Mouse (Mus musculus) small intestine, adult 2 months (tissue): Measurements from ENCODE around the gene Sptb. TPM values are rescaled to one million over a fixed set of nuclear protein-coding genes. Genes with fewer than 3 reads are reported as not detected.

Experiments
- H3K27ac ChIP-seq: fragments of 200-500 bp; 2 replicates; pipeline ENCODE4 v1.5.1; 2012; ENCODE audit warnings: low read depth, low read length, control low read depth, inconsistent platforms; ENCODE audit not compliant: insufficient read depth
- H3K27me3 ChIP-seq: fragments of 200-500 bp; 2 replicates; pipeline ENCODE4 v1.6.1; 2012; ENCODE audit warnings: mild to moderate bottlenecking, moderate library complexity, low read length, inconsistent platforms; ENCODE audit not compliant: control insufficient read depth, insufficient read depth
- H3K36me3 ChIP-seq: fragments of 200-500 bp; 2 replicates; pipeline ENCODE4 v1.6.1; 2012; ENCODE audit warnings: mild to moderate bottlenecking, low read length, control low read depth, inconsistent platforms; ENCODE audit not compliant: control insufficient read depth, insufficient read depth
- H3K4me1 ChIP-seq: fragments of 200-500 bp; 2 replicates; pipeline ENCODE4 v1.6.1; 2012; ENCODE audit warnings: low read length, inconsistent platforms, mixed read lengths; ENCODE audit not compliant: control insufficient read depth, insufficient read depth, insufficient read length
- H3K4me3 ChIP-seq: fragments of 200-500 bp; 2 replicates; pipeline ENCODE4 v1.5.1; 2012; ENCODE audit warnings: low read depth, mild to moderate bottlenecking, control low read depth, inconsistent platforms, low read length, moderate library complexity
- CTCF ChIP-seq: fragments of 200-500 bp; IDR thresholded peaks from 2 replicates; pipeline ENCODE4 v1.5.1; 2012; ENCODE audit warnings: low read depth, mild to moderate bottlenecking, control low read depth, inconsistent platforms, low read length, moderate library complexity, mixed read lengths; ENCODE audit not compliant: insufficient replicate concordance, insufficient read length; ENCODE audit errors: extremely low read depth
- POLR2A ChIP-seq: fragments of 200-500 bp; IDR thresholded peaks from 2 replicates; pipeline ENCODE4 v1.6.1; 2012; ENCODE audit warnings: low read depth, mild to moderate bottlenecking, control low read depth, inconsistent platforms, low read length, moderate library complexity
- WGBS: fragments of 180-500 bp; shearing (Covaris S2); methylation state at CpG from one replicate; pipeline ENCODE4 v1.1.7; 2018; 5-methylcytosine and 5-hydroxymethylcytosine counted together
- polyA plus RNA-seq: library from polyadenylated mRNA; depleted of rRNA; stranded (reverse); fragments of >200 nt; gene quantifications from 2 replicates; pipeline ENCODE4 v1.2.3, GENCODE M21; 2012

The Sptb gene
- polyA plus RNA-seq, 1 experiment, result 0.60 TPM

GRCm38 (mm10) chr12:76593839-76594322 lies 116.5 kb downstream of the Sptb start:
- Histone ChIP-seq H3K4me3 (no peak overlapping the region), H3K36me3 (no peaks in the 10 kb centered on the region), H3K27me3 (no peaks in the 10 kb centered on the region), H3K4me1 (peaks cover 11% of the 10 kb centered on the region), H3K27ac (peak overlapping the region; percentile 15; the same call in 1 of the 2 replicates)
- TF ChIP-seq POLR2A, result no peak
- TF ChIP-seq CTCF, result no peak
- WGBS, result 5% methylated on average over 7 of the region's 7 CpGs

- H3K4me3 ChIP-seq, result no peak overlapping the region
- H3K27ac ChIP-seq, result no peak overlapping the region
- TF ChIP-seq CTCF, result no peak
- 81% methylated on average over 6 of the region's 6 CpGs for WGBS
- H3K36me3 ChIP-seq, result no peaks in the 10 kb centered on the region
- H3K4me1 ChIP-seq, result peaks cover 9% of the 10 kb centered on the region
- no peaks in the 10 kb centered on the region for H3K27me3 ChIP-seq
Measured at GRCm38 (mm10) chr12:76593254-76593653, 117.1 kb downstream of the Sptb start.

DNA sequence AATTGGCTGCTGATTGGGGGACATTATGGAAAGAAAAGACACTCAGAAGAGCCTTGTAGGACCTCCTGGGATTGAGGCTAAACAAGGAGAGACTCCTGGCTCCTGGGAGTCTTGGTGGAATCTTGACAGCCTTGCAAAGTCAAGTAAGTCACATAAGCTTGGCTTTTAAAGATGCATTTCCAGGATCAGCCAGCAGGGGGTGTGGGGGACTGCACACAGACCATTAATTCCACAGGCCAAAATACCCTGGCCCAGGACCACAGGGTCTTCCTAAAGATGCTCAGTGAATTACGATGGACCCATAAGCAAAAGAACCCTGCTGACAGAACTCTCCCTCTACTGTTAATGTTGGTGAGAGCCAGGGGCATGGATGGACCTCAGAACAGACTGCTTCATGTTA lies 118.1 kb downstream of the Sptb start:
- Histone ChIP-seq H3K27me3 (no peaks in the 10 kb centered on the region), H3K36me3 (no peaks in the 10 kb centered on the region), H3K27ac (no peak overlapping the region), H3K4me1 (peaks cover 9% of the 10 kb centered on the region), H3K4me3 (no peak overlapping the region)
- TF ChIP-seq POLR2A (no peak), CTCF (peak; percentile 77; the same call in 1 of the 2 replicates)
- 43% methylated on average over 1 of the region's 1 CpGs for WGBS

DNA sequence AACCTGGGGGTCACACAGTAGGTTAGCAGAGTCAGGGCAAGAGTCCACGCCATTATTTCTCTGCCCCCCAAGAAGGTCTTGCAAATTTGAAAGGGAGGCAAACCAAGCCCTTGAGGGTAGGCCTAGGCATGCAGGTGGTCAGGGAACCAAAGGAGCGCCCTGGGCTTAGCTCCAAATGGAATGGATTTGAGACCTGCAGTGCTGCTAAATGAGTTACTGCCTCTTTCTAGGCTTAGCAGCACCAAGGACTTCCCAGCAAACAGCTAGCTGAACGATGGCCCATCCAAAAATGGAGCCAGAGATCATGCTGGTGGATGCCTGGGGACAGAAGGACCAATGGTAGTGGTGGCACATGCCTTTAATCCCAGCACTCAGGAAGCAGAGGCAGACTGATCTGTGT lies 119.3 kb downstream of the Sptb start:
- no peak for TF ChIP-seq POLR2A
- TF ChIP-seq CTCF, result no peak
- H3K36me3 ChIP-seq, result no peaks in the 10 kb centered on the region
- H3K4me3 ChIP-seq, result no peak overlapping the region
- no peaks in the 10 kb centered on the region for H3K27me3 ChIP-seq
- no peak overlapping the region for H3K27ac ChIP-seq
- H3K4me1 ChIP-seq, result peaks cover 9% of the 10 kb centered on the region
- 91% methylated on average over 3 of the region's 3 CpGs for WGBS

- Histone ChIP-seq H3K27ac (no peak overlapping the region), H3K36me3 (no peaks in the 10 kb centered on the region), H3K4me1 (peaks cover 9% of the 10 kb centered on the region), H3K27me3 (no peaks in the 10 kb centered on the region), H3K4me3 (no peak overlapping the region)
- TF ChIP-seq CTCF (no peak), POLR2A (no peak)
- WGBS, result 47% methylated on average over 6 of the region's 6 CpGs
Measured at GRCm38 (mm10) chr12:76589531-76589930, 120.8 kb downstream of the Sptb start.

- TF ChIP-seq CTCF (no peak), POLR2A (no peak)
Measured at GRCm38 (mm10) chr12:76587357-76587756, 123.0 kb downstream of the Sptb start.

GRCm38 (mm10) chr12:76585028-76585427 lies 125.3 kb downstream of the Sptb start:
- no peak overlapping the region for H3K27ac ChIP-seq

More at GRCm38 (mm10) chr12:76587357-76587756, 123.0 kb downstream of the Sptb start:
- WGBS, result 59% methylated on average over 11 of the region's 11 CpGs
- Histone ChIP-seq H3K36me3 (no peaks in the 10 kb centered on the region), H3K4me1 (no peaks in the 10 kb centered on the region), H3K27ac (no peak overlapping the region), H3K27me3 (no peaks in the 10 kb centered on the region), H3K4me3 (no peak overlapping the region)

More at GRCm38 (mm10) chr12:76585028-76585427, 125.3 kb downstream of the Sptb start:
- TF ChIP-seq POLR2A (no peak), CTCF (no peak)
- H3K36me3 ChIP-seq, result no peaks in the 10 kb centered on the region
- H3K4me3 ChIP-seq, result no peak overlapping the region
- no peaks in the 10 kb centered on the region for H3K4me1 ChIP-seq
- H3K27me3 ChIP-seq, result no peaks in the 10 kb centered on the region
